8 mouse cellular contexts compared by ENCODE assay signal in genomic region chr14:121405546-121405945, GRCm38 (mm10). TPM values are rescaled to one million over a fixed set of nuclear protein-coding genes. Genes with fewer than 3 reads are reported as not detected.
A peak's percentile ranks its signal among the peaks of the same experiment; 100 is the strongest.
DNase-seq lines count a peak whose midpoint lies in the region; ATAC-seq lines count a peak whose summit lies in the region.
"Had no signal": no experiment of that assay in that cellular context is flagged by ENCODE, and none has a peak within 500 bp of the region (broad histone marks: within the 10 kb centered on the region; RNA-seq: fewer than 3 reads in every experiment).

No protein-coding gene starts in this region.

- no peaks in the 10 kb centered on the region for H3K27me3 ChIP-seq in lung, embryonic 15.5 days
- 0 out of 2 replicates have a peak, but pooled peaks cover 4% of the 10 kb centered on the region for H3K27me3 ChIP-seq in forebrain, embryonic 12.5 days
- H3K27me3 ChIP-seq in limb, embryonic 11.5 days (ENCODE audit: control insufficient read depth, insufficient read depth, low read length) = no peaks in the 10 kb centered on the region
- H3K27me3 ChIP-seq in neural tube, embryonic 15.5 days (replicated peaks) = no peaks in the 10 kb centered on the region

- 0 out of 2 replicates have a peak overlapping the region, but pooled peaks have one; percentile 1 for H3K4me3 ChIP-seq in lung, embryonic 15.5 days
- H3K4me3 ChIP-seq in forebrain, embryonic 12.5 days (replicated peaks) = peak overlapping the region; percentile 19
- no peak overlapping the region for H3K4me3 ChIP-seq in limb, embryonic 11.5 days (ENCODE audit: low read depth, low read length)
- peak overlapping the region; percentile 25 for H3K4me3 ChIP-seq in neural tube, embryonic 15.5 days (replicated peaks)

- H3K4me2 ChIP-seq in lung, embryonic 15.5 days = peak overlapping the region; percentile 44
- peak overlapping the region; percentile 53 for H3K4me2 ChIP-seq in forebrain, embryonic 12.5 days
- peak overlapping the region; percentile 36 for H3K4me2 ChIP-seq in limb, embryonic 11.5 days (ENCODE audit: low read depth, severe bottlenecking)
- H3K4me2 ChIP-seq in neural tube, embryonic 15.5 days = peak overlapping the region; percentile 57

- H3K27ac ChIP-seq in lung, embryonic 15.5 days = no peak overlapping the region
- H3K27ac ChIP-seq in forebrain, embryonic 12.5 days = no peak overlapping the region
- H3K27ac ChIP-seq in limb, embryonic 11.5 days (replicated peaks; ENCODE audit: low read depth, low read length) = no peak overlapping the region
- no peak overlapping the region for H3K27ac ChIP-seq in neural tube, embryonic 15.5 days (replicated peaks)

- H3K9me3 ChIP-seq in lung, embryonic 15.5 days = no peaks in the 10 kb centered on the region
- no peaks in the 10 kb centered on the region for H3K9me3 ChIP-seq in forebrain, embryonic 12.5 days
- no peaks in the 10 kb centered on the region for H3K9me3 ChIP-seq in limb, embryonic 11.5 days (ENCODE audit: control insufficient read depth, low read length)
- H3K9me3 ChIP-seq in neural tube, embryonic 15.5 days (replicated peaks) = no peaks in the 10 kb centered on the region

- H3K9ac ChIP-seq in lung, embryonic 15.5 days = no peak overlapping the region
- H3K9ac ChIP-seq in forebrain, embryonic 12.5 days = no peak overlapping the region
- H3K9ac ChIP-seq in limb, embryonic 11.5 days (ENCODE audit: low read length) = no peak overlapping the region
- H3K9ac ChIP-seq in neural tube, embryonic 15.5 days (replicated peaks) = no peak overlapping the region

- H3K36me3 ChIP-seq in lung, embryonic 15.5 days = no peaks in the 10 kb centered on the region
- no peaks in the 10 kb centered on the region for H3K36me3 ChIP-seq in forebrain, embryonic 12.5 days (replicated peaks)
- H3K36me3 ChIP-seq in limb, embryonic 11.5 days (ENCODE audit: control insufficient read depth, insufficient read depth, low read length) = no peaks in the 10 kb centered on the region
- no peaks in the 10 kb centered on the region for H3K36me3 ChIP-seq in neural tube, embryonic 15.5 days

- 0 out of 2 replicates have a peak, but pooled peaks cover 3% of the 10 kb centered on the region for H3K4me1 ChIP-seq in lung, embryonic 15.5 days
- H3K4me1 ChIP-seq in forebrain, embryonic 12.5 days = no peaks in the 10 kb centered on the region
- H3K4me1 ChIP-seq in limb, embryonic 11.5 days (ENCODE audit: control insufficient read depth, insufficient read depth, low read length) = no peaks in the 10 kb centered on the region
- H3K4me1 ChIP-seq in neural tube, embryonic 15.5 days = peaks cover 3% of the 10 kb centered on the region

- DNase-seq in lung, postnatal 36 days = no peak
- DNase-seq in limb, embryonic 11.5 days (ENCODE audit: low spot score) = no peak
- no peak for DNase-seq in urinary bladder, postnatal 25 days (ENCODE audit: low spot score)
- DNase-seq in gastrocnemius, adult 8-10 months (ENCODE audit: low spot score in 2 of 2) = no peak
- DNase-seq: right cerebral cortex, postnatal 4 days had no signal

- ATAC-seq in lung, embryonic 15.5 days (ENCODE audit: borderline replicate concordance, extremely low read depth, low FRiP score, low TSS enrichment) = no peak
- ATAC-seq in forebrain, embryonic 12.5 days (ENCODE audit: low FRiP score) = 0 out of 2 replicates have a peak, but pooled peaks have one; percentile 30
- ATAC-seq in limb, embryonic 11.5 days (ENCODE audit: insufficient number of reproducible peaks, low FRiP score, low TSS enrichment, low read depth) = no peak
- ATAC-seq in neural tube, embryonic 15.5 days (ENCODE audit: low FRiP score) = no peak; the same call in 1 of the 2 replicates

- WGBS in lung, embryonic 15.5 days = 39% methylated on average over 15 of the region's 15 CpGs
- 64% methylated on average over 15 of the region's 15 CpGs for WGBS in forebrain, embryonic 12.5 days
- WGBS in limb, embryonic 11.5 days = 42% methylated on average over 15 of the region's 15 CpGs
- 39% methylated on average over 15 of the region's 15 CpGs for WGBS in neural tube, embryonic 15.5 days

RNA-seq across cellular contexts. Expression of gene Stk24, which starts 25.7 kb away (rescaled TPM):
- polyA plus RNA-seq in lung, embryonic 15.5 days (2015; fragmentation: Nextera tagmentation; extraction: Ambion mirVana) = 40.3 and 40.6 TPM in 2 replicates
- 41.3 and 41.9 TPM in 2 replicates for polyA plus RNA-seq in forebrain, embryonic 12.5 days (2016; fragmentation: Nextera tagmentation; extraction: Ambion mirVana)
- 45.3 and 51.5 TPM in 2 replicates for polyA plus RNA-seq in limb, embryonic 11.5 days (2014; fragmentation: Nextera tagmentation; extraction: Ambion mirVana)
- 15.2 and 22.0 TPM in 2 replicates for polyA plus RNA-seq in neural tube, embryonic 15.5 days (2015; fragmentation: Nextera tagmentation; extraction: Ambion mirVana)
- 10 to 100 TPM; 25.2 to 34.5 (median 31.9) TPM for total RNA-seq in gastrocnemius, adult 8-10 months (2022)
